Mouse (Mus musculus) erythroblast, embryonic 14.5 days (primary cell): Measurements from ENCODE around the gene Chid1. TPM values are rescaled to one million over a fixed set of nuclear protein-coding genes. Genes with fewer than 3 reads are reported as not detected.

ENCODE experiments used
- H3K27me3 ChIP-seq: 2 replicates; pipeline ENCODE4 v1.6.1; 2012; ENCODE audit warnings: inconsistent platforms; ENCODE audit not compliant: control insufficient read depth
- H3K36me3 ChIP-seq: 2 replicates; pipeline ENCODE4 v1.6.1; 2012; ENCODE audit warnings: mild to moderate bottlenecking, inconsistent platforms; ENCODE audit not compliant: control insufficient read depth
- H3K4me1 ChIP-seq: 2 replicates; pipeline ENCODE4 v1.6.1; 2012; ENCODE audit warnings: inconsistent platforms; ENCODE audit not compliant: control insufficient read depth
- H3K4me3 ChIP-seq: replicated peaks from 2 replicates; pipeline ENCODE3; 2012; ENCODE audit warnings: moderate library complexity, mild to moderate bottlenecking, inconsistent platforms
- H3K9me3 ChIP-seq: 2 replicates; pipeline ENCODE4 v1.6.1; 2012; ENCODE audit warnings: low read length, inconsistent platforms, mixed read lengths; ENCODE audit not compliant: control insufficient read depth
- GATA1 ChIP-seq: IDR thresholded peaks from 2 replicates; pipeline ENCODE4 v1.6.1; 2012; ENCODE audit warnings: low read length, inconsistent platforms, mixed read lengths
- TAL1 ChIP-seq: IDR thresholded peaks from 3 replicates; pipeline ENCODE4 v1.6.1; 2012; ENCODE audit warnings: low read length, inconsistent platforms, mixed read lengths
- polyA plus RNA-seq: library from polyadenylated mRNA; stranded (reverse); fragments of >175 nt; gene quantifications from 2 replicates; pipeline ENCODE4 v1.2.3, GENCODE M21; 2012

Gene Chid1
- polyA plus RNA-seq, 1 experiment = 1.7 TPM

DNA sequence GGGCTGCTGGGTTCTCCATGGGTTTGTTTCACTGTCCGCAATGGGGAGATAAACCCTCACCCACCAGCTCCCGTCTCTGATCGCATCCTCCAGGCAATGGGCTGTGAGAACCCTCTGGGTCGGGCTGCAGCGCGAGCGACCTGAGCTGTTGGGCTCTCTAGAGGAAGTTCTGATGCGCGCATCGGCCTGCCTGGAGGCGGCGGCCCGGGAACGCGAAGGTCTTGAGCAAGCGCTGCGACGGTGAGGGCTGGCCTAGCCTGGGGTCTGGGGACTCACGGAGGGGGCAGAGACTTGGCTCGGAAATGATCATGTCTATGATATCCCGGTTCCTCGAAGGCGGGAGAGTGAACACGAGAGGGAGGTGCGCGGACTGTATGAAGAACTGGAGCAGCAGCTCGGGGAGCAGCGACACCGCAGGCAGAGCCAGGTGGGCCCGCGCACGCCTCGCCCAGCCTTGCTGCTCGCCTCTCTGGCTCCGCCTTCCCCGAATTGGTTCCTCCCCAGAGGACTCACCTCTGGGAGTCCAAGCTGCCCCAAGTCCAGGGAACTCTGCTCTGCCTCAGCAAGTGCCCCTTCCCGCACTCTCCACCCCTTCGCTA, 75.0 kb downstream of the Chid1 start:
- TF ChIP-seq GATA1 (no peak), TAL1 (no peak)
- H3K4me1 ChIP-seq = peaks cover 48% of the 10 kb centered on the region
- H3K27me3 ChIP-seq = peaks cover 72% of the 10 kb centered on the region
- peaks cover 16% of the 10 kb centered on the region; the same call in 1 of the 2 replicates for H3K9me3 ChIP-seq
- H3K36me3 ChIP-seq = peaks cover 12% of the 10 kb centered on the region
- H3K4me3 ChIP-seq = no peak overlapping the region

DNA sequence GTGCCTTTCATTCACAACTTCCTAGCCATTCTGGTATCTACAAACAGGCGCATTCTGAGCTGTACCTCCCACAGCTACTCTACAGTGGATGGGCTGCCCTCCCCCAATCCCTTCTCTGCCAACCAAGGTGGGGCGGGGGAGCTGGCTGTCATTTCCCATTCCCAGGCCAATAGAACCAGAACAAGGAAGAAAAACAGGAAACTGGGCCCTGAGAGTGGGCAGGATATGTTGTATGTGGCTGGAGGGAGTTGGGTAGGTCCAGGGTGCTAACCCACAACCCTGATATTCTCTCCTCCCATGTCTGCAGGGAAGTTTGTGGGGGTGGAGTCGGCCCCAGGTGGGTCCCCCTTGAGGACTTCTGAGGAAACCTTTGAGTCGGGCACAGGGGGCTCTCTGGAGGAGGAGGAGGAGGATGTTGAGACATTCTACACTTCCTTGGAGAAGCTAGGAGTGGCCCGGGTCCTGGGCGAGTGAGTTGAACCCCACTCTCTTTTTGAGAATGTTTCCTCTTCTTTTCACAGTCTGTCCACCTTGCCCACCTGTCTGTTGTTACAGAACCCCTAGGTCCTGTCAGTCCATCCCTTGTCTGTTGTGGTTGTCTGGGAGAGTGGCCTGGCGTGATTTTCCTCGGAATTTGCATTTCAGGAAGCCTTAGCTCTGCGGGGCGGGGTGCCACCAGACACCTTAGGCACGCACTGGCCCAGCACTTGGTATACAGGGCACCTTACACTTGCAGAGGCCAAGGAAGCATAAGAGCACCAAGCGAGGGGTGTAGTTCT, 75.6 kb downstream of the Chid1 start:
- H3K4me3 ChIP-seq = no peak overlapping the region
- H3K9me3 ChIP-seq = peaks cover 16% of the 10 kb centered on the region; the same call in 1 of the 2 replicates
- peaks cover 79% of the 10 kb centered on the region for H3K27me3 ChIP-seq
- H3K36me3 ChIP-seq = peaks cover 12% of the 10 kb centered on the region
- no peak for TF ChIP-seq GATA1
- peaks cover 41% of the 10 kb centered on the region for H3K4me1 ChIP-seq

DNA sequence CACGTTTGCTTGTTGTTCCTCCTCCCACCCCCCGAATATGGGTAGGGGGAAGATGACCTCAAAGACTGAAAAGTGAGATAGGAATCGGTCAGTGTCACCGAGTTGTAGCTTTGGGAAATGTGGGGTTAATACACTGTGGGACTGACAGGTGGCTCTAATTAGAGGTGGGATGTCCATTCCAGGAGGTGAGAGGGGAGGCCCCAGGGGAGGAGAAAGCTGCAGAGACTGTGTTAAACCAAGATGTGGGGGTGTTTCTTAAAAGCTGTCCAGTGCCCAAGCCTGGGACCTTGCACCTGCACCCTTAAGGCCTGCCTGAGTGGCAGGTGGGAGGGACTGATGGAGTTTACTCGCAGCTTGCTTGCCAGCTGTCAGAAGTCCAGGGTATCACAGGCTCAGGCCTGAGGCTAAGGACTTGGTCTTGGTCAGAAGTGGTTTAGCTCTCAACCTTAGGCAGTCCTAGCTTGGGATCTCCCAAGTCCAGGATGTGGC, 77.3 kb downstream of the Chid1 start:
- Histone ChIP-seq H3K36me3 (peaks cover 15% of the 10 kb centered on the region), H3K4me1 (peaks cover 31% of the 10 kb centered on the region)

DNA sequence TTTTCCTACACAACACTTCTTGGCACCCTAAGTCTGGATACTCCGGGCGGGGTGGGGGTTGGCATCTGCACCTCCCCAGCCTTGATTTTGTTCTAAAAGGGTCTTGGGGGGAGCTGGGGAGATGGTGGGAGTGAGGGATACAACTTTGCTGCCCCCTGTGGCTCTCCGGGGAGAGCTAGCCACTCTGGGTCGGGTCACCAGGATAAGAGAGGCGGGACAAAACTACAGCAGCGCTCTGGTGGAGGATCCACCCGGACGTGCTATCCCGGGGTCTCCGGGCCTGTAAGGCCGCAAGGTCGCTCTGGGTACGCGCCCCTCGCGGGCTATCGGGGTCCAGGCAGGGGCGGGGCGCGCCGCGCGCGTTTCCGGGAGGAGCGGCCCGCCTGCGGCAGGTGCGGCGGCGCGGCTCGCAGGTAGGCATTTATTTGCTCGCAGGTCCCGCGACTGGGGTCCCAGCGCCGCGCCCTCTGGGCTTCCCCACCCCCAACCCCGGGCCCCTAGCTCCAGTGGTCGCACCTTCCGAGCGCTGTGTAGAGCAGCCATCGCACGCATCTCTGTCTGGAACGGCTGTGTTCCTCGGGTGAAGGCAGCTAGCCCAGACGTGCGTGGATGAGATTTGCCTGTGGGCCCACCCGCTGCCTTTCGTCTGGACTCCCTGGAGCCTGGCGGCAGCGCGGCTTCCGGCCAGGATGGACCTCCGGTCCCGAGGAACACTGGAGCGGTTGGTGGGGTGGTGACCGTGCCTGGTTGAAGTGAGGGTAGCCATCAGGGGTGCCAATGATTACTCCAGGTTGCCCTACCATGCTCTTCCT, 77.9 kb downstream of the Chid1 start:
- TF ChIP-seq TAL1 = no peak
- TF ChIP-seq GATA1 = no peak
- peaks cover 77% of the 10 kb centered on the region for H3K27me3 ChIP-seq
- peaks cover 28% of the 10 kb centered on the region for H3K4me1 ChIP-seq
- peak overlapping the region; percentile 5 for H3K4me3 ChIP-seq
- peaks cover 16% of the 10 kb centered on the region for H3K36me3 ChIP-seq
- peaks cover 16% of the 10 kb centered on the region; the same call in 1 of the 2 replicates for H3K9me3 ChIP-seq

More for the DNA sequence above, 77.3 kb downstream of the Chid1 start:
- Histone ChIP-seq H3K4me3 (no peak overlapping the region), H3K9me3 (peaks cover 16% of the 10 kb centered on the region; the same call in 1 of the 2 replicates), H3K27me3 (peaks cover 79% of the 10 kb centered on the region)
- TF ChIP-seq GATA1 = no peak
- no peak for TF ChIP-seq TAL1

DNA sequence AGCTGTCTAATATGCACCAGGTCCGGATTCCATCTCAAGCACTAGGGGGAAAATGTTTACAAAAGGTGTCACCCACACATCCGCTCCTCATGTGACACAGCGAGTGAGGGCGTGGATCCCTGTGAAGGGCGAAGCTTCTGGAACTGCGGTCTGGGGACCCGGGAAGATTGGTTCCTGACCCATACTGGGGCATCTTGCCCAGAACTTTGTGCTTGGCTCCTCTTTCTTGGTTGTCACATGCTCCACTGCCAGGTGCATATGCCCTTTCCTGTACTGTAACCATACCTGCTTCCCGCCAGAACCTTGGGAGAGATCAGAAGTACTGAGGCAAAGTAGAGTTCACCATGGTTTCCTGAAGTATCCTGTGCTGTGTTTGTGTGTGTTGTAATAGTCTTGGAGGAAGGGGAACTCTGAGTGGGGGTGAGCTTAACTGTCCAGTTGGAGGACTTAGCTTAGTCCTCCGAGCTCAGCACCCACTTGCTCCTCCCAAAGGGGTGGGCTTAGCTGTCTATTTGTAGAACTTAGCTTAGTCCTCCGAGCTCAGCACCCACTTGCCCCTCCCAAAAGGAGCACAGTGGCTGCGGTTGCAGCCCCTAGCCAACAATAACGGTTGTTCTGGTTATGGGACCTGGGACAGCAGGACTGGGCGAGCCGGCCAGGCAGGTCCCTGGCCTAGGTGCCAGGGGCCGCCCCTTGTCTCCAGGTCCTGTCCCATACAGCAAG, 79.1 kb downstream of the Chid1 start, which contains the start of gene Cracr2b:
TSS of gene Cracr2b (plus strand) at position 704 of the 723 bp plus-strand sequence.
- Histone ChIP-seq H3K4me3 (peak within 1 kb of the TSS; percentile 5), H3K4me1 (peaks cover 34% of the 10 kb centered on the region), H3K27me3 (peaks cover 65% of the 10 kb centered on the region), H3K9me3 (peaks cover 16% of the 10 kb centered on the region; the same call in 1 of the 2 replicates), H3K36me3 (peaks cover 16% of the 10 kb centered on the region)
- TF ChIP-seq GATA1 (no peak), TAL1 (no peak)

DNA sequence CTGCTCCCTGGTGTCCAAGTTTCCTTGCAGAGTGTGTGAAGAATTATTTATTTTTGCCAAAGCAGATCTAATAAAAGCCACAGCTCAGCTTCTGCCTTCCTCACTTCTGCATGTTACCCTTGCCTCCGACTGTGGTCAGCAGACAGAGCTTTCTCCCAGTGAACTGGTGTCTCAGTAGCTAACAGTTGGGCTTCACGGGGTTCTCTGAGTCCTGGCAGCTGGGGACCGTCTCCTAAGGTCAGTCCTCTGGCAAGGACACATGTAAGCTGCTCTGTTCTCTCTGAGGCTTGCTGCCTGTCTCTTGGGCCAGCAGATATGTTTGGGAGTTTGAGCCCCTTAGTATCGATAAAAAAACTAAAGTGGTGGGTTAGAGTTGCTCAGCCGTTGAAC, 79.7 kb downstream of the Chid1 start:
- H3K4me1 ChIP-seq = peaks cover 35% of the 10 kb centered on the region
- TF ChIP-seq TAL1 = no peak
- no peak for TF ChIP-seq GATA1
- peaks cover 15% of the 10 kb centered on the region; the same call in 1 of the 2 replicates for H3K9me3 ChIP-seq
- H3K27me3 ChIP-seq = peaks cover 60% of the 10 kb centered on the region
- peaks cover 16% of the 10 kb centered on the region for H3K36me3 ChIP-seq
- no peak overlapping the region for H3K4me3 ChIP-seq

DNA sequence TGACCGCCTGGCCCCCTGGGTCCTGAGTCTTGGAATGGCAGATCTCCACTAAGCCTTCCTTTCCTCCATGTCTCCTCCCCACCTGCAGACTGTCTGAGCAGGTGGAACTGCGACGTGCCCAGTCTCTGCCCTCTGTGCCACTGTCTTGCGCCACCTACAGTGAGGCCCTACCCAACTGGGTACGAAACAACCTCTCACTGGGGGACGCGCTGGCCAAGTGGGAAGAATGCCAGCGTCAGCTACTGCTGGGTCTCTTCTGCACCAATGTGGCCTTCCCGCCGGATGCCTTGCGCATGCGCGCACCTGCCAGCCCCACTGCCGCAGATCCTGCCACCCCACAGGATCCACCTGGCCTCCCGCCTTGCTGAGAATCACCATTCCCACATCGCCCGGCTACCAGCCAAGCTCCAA, 80.4 kb downstream of the Chid1 start:
- Histone ChIP-seq H3K9me3 (peaks cover 8% of the 10 kb centered on the region; the same call in 1 of the 2 replicates), H3K4me3 (no peak overlapping the region), H3K4me1 (peaks cover 36% of the 10 kb centered on the region), H3K27me3 (peaks cover 53% of the 10 kb centered on the region), H3K36me3 (peaks cover 16% of the 10 kb centered on the region)
- TF ChIP-seq GATA1 = no peak
- no peak for TF ChIP-seq TAL1

DNA sequence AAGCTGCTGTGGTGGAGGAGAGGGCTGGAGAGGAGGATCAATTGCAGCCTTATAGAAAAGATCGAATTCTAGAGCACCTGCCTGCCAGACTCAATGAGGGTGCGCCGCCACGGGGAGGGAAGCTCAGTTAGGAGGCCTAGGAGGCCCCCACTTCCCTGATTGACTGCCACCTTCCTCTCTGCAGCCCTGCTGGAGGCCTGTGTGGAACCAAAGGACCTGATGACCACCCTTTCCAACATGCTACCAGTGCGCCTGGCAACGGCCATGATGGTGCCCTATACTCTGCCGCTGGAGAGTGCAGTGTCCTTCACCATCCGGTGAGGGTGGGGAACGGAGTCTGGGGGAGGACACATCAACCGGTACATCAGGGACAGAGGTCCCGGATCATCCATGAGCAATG, 81.0 kb downstream of the Chid1 start:
- Histone ChIP-seq H3K27me3 (peaks cover 46% of the 10 kb centered on the region), H3K36me3 (peaks cover 16% of the 10 kb centered on the region), H3K4me1 (peaks cover 38% of the 10 kb centered on the region), H3K9me3 (peaks cover 7% of the 10 kb centered on the region; the same call in 1 of the 2 replicates), H3K4me3 (no peak overlapping the region)
- TF ChIP-seq GATA1 = no peak
- no peak for TF ChIP-seq TAL1
